Mouse (Mus musculus) gastrocnemius, adult 2 months (tissue): ENCODE results near the gene Rfc5. TPM values are rescaled to one million over a fixed set of nuclear protein-coding genes. Genes with fewer than 3 reads are reported as not detected.
"Not testable (repeated sequence)": the region's sequence is repeated elsewhere in the genome, so short reads cannot be mapped to it uniquely, and the experiment has no call there.

Source experiments
- DNase-seq: peaks from one replicate; pipeline ENCODE4 v3.0.0; 2022
- H3K27ac ChIP-seq: fragments of 200-600 bp; 2 replicates; pipeline ENCODE4 v1.8.1; 2022; ENCODE audit warnings: mild to moderate bottlenecking
- H3K4me3 ChIP-seq: fragments of 200-600 bp; 2 replicates; pipeline ENCODE4 v1.8.1; 2022; ENCODE audit warnings: mild to moderate bottlenecking, moderate library complexity
- CTCF ChIP-seq: fragments of 200-600 bp; IDR thresholded peaks from 2 replicates; pipeline ENCODE4 v1.8.1; 2022; ENCODE audit warnings: antibody characterized with exemption, mild to moderate bottlenecking, moderate library complexity
- intact Hi-C: fragments of 180-260 bp; cut with DNase I; formaldehyde crosslinking; loops from one replicate; pipeline ENCODE4 v1.15.1; 2025
- long read RNA-seq, 2 experiments: library from polyadenylated mRNA; stranded (forward); transcript quantifications; one replicate each; pipeline ENCODE4 v2.0.0; 2021
- total RNA-seq, 2 experiments: library from RNA; stranded (reverse); gene quantifications; 2 replicates each; pipeline ENCODE4 v1.2.3; 2021

The Rfc5 gene
- total RNA-seq = 1 to 10 TPM in 1 of 2 experiments, under 1 TPM in 1; 0.84 to 1.1 TPM
- long read RNA-seq, experiment 1, transcript Rfc5-201 (11 exons, 2,796 nt) = major isoform, 9 of 9 reads
- long read RNA-seq, experiment 1, partial matches to known transcripts = 0 of 9 reads
- long read RNA-seq, experiment 1, other reads (novel, unspliced or antisense) = 0 of 9 reads
- long read RNA-seq, experiment 2, partial matches to known transcripts = 0 of 4 reads
- long read RNA-seq, experiment 2, other reads (novel, unspliced or antisense) = 0 of 4 reads

DNA sequence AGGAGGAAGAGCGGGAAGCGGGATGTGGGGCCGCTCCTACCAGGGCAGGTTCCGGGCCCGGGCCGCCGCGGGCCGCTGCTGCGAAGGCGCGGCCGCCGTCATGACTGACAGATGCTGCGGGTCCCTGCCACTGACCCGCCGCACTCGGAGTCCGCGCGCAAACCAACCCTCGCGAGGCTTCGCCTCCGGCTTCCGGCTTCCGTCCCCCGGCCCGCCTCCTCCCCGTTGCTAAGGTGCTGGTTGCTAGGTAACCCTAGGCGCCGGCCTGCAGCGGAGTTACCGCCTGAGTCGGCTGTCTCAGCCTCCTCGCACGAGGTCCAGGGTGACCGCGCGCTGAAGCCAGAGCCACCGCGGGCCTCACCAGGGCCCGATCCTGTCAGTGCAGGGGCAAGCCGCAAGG is at the start of gene Rfc5:
Rfc5 (minus strand) TSS at position 171 of the 400 bp plus-strand sequence.
- no peak for TF ChIP-seq CTCF
- peak; percentile 98 for DNase-seq
- intact Hi-C loops = loop anchor here (2.0 to 10.0 kb wide), 3 partner anchors 32 to 274 kb away; partner anchors contain the start of genes Suds3 and Wsb2
- Histone ChIP-seq H3K4me3 (peak within 1 kb of the TSS; percentile 89), H3K27ac (peak within 1 kb of the TSS; percentile 75)

DNA sequence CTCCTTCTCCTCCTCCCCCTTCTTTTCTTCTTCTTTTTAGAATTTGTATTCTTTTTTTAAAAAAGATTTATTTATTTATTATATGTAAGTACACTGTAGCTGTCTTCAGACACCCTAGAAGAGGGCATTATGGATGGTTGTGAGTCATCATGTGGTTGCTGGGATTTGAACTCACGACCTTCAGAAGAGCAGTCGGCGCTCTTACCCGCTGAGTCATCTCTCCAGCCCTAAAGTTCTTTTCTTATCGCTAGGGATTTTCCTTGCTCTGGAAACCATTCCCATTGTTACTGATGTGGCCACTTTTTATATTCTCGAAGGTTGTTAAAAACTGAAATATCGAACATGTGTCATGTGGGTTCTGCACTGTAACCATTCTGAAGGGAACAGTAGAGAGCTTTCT is 44.7 kb upstream of the Rfc5 start:
- DNase-seq, H3K4me3 ChIP-seq, intact Hi-C loops, H3K27ac ChIP-seq: not testable (repeated sequence)

DNA sequence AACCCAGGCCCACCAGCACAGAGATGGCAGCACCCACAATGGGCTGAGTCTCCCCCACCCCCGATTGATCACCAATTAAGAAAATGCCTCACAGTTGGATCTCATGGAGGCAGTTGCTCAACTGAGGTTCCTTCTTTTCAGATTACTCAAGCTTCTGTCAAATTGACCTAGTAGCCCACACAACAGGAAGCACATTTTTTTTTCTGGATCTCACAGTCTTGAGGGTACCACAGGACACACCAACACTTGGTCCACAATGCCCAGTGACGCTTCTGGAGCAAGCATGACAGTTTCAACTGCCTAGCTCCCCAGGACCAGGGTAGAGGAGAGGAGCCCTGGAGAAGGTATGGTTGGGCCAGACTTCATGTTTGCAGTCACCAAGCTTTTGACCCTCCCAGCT is 28.6 kb upstream of the Rfc5 start:
- H3K4me3 ChIP-seq = no peak overlapping the region
- no peak for DNase-seq
- intact Hi-C loops = no loop called here
- TF ChIP-seq CTCF = no peak
- H3K27ac ChIP-seq = no peak overlapping the region

DNA sequence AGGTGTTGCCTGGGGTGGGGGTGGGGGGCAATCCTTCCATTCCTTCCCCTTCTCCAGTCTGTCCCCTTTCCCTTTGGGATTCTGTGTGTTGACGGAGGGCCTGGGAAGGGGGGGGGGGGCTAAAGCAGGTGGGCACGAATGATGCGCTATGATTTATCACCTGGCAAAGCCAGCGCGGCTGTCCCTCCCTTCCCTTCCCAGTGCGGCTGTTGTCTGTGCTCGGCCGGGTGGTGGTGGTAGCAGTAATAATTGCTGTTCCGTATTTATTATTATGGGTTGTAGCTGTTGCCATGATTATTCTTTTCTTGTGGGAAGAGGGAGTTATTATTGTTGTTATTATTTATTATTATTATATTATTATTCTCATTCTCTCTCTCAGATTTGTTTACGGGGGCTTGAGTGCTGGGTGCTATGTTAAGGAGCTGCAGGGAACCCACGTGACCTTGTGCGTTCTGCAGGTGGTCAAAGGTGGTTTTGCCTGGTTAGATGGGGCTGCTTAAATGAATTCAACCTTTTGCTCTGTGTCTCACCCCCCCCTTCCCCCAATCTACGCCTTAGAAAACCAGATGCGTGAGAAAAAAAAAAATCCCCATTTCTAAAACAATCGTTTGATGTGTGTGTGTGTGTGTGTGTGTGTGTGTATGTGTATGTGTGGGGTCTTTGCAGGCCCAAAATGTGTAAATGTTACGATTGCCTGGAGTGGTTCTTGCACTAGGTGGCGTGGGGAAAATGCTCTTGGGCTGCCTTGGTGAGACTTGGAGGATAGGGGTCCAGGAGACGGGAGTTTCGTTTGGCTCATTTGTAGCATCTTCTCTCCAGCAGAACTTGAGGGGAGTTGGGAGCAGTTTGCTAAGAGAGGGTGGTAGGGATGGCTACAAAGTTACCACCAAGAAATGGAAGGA is 26.4 kb upstream of the Rfc5 start:
- H3K4me3 ChIP-seq = no peak overlapping the region
- DNase-seq = no peak
- H3K27ac ChIP-seq = no peak overlapping the region
- intact Hi-C loops = no loop called here
- TF ChIP-seq CTCF = no peak

DNA sequence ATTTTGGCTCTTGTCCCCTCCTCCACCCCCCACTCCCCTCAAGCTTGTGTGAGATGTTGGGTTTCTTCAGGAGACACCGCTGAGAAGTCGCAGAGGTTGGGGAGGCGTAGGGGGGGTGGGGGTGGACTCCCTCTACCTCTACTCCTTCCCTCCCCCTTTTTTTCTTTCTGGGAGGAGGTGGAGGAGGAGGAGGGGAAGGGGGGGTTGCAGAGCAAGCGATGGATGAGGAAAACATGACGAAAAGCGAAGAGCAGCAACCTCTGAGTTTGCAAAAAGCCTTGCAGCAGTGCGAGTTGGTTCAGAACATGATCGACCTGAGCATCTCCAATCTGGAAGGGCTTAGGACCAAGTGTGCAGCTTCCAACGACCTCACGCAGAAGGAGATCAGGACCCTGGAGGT is 25.8 kb upstream of the Rfc5 start:
- intact Hi-C loops = no loop called here
- Histone ChIP-seq H3K4me3 (peak overlapping the region; percentile 72), H3K27ac (no peak overlapping the region)
- no peak for TF ChIP-seq CTCF
- no peak for DNase-seq

DNA sequence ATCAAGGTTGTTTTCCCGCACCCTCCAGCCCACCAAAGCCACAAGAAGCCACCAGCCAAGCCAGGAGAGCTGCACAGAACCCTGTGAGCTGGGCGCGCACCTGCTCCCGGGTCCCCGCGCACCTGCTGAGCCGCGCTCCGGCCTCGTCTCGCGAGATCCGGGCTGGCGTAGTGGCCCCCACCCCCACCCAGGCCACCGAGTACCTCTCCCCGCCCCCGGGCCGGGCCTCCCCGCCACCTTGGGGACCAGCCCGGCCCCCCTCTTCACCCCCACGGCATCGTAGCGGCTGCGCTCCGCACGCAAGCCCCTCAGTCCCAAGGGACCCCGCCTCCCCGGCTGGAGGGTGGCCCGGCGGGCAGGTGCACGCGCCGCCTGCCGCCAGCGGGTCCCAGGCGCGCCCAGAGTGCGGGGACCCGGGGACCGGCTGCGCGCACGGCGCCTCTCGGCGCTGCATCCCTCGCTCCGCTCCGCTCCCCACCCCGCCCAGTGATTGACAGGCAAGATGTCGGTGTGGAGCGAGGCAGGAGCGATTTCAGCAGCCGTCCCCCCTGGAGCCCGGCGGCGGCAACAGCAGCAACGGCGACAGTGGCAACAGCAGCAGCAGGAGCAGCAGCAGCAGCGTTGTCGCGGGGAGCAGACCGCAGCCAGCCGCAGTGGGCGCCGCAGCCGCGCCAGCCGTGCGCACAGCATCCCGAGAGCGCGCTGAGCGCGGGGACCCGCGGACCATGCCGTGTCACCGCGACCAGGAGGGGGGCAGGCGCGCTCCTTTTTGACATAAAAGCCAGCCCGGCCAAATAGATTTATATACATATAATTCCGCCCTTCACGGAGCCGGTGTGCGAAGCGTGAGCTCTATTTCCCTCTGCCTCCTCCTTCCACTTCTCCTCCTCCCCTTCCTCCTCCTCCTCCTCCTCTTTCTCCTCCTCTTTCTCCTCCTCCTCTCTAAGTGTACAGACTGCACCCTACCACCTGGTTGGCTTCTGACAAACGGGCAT is 25.0 kb upstream of the Rfc5 start, which contains the start of gene Ksr2:
Ksr2 (plus strand) TSS at position 494 of the 995 bp plus-strand sequence.
- Histone ChIP-seq H3K4me3 (peak within 1 kb of the TSS; percentile 72), H3K27ac (no peak within 1 kb of the TSS)
- DNase-seq = peak; percentile 20
- no peak for TF ChIP-seq CTCF
- intact Hi-C loops = no loop called here

- H3K4me3 ChIP-seq = no peak overlapping the region
- intact Hi-C loops = loop anchor here (2.0 to 5.0 kb wide), 2 partner anchors 51 to 102 kb away; no protein-coding TSS in a partner anchor
- no peak for DNase-seq
- no peak overlapping the region for H3K27ac ChIP-seq
- TF ChIP-seq CTCF = no peak
These were observed 20.5 kb upstream of the Rfc5 start for GRCm38 (mm10) chr5:117409369-117409768.

- H3K27ac ChIP-seq = no peak overlapping the region
- intact Hi-C loops = loop anchor here (2.0 to 5.0 kb wide), 2 partner anchors 49 to 101 kb away; no protein-coding TSS in a partner anchor
- DNase-seq = peak; percentile 36
- TF ChIP-seq CTCF = peak; percentile 61
- H3K4me3 ChIP-seq = no peak overlapping the region
These were observed 19.4 kb upstream of the Rfc5 start for GRCm38 (mm10) chr5:117408216-117408615.

- not testable (repeated sequence) for DNase-seq, H3K27ac ChIP-seq, H3K4me3 ChIP-seq
- intact Hi-C loops = loop anchor here (5.0 kb wide), 1 partner anchor 97 kb away; no protein-coding TSS in a partner anchor
These were observed 15.8 kb upstream of the Rfc5 start for GRCm38 (mm10) chr5:117404671-117405070.

GRCm38 (mm10) chr5:117403609-117404008 is 14.8 kb upstream of the Rfc5 start:
- intact Hi-C loops = no loop called here
- no peak for TF ChIP-seq CTCF
- Histone ChIP-seq H3K27ac (no peak overlapping the region), H3K4me3 (no peak overlapping the region)
- no peak for DNase-seq

DNA sequence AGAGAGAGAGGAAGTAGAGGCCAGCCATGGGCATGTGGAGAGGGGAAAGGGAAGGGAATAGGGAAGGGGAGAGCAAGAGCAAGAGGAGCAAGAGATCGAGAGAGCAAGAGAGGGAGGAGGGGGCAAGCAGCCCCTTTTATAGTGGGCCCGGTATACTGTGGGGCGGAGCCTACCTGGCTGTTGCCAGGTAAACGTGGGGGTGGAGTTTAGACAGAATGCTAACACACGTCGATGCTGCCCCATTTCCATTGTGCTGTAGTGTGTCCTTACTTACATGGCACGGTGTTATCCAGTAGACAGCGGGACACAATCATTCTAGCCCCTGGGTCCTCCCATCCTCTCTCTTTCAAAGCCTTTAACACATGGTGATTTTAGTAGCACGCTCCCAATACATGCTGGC is 10.4 kb upstream of the Rfc5 start:
- intact Hi-C loops = no loop called here
- no peak overlapping the region for H3K27ac ChIP-seq
- no peak for DNase-seq
- no peak for TF ChIP-seq CTCF
- no peak overlapping the region for H3K4me3 ChIP-seq

DNA sequence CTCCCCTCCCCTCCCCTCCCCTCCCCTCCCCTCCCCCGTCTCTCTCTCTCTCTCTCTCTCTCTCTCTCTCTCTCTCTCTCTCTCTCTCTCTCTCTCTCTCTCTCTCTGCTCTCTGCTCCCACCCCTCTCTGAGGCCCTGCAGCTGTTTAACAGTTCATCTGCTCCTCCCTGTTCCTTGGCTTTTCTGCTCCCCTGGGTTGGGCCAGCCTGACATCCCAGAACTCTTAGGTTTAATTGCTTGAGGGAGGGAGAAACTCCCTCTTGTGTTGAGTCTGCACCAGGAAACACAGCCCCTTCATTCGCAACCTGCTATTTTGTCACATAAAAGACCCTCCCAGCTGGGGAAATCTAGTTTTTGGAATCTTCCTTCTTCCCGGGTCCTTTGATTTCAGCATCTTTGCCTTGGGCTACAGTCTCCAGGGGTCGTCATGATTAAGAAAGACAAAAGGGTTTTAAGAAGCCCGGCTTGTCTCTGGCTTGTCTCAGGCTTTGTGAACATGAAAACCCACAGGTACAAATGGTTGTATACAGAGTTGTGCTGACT is 9.2 kb upstream of the Rfc5 start:
- DNase-seq = no peak

More for the DNA sequence above, 9.2 kb upstream of the Rfc5 start:
- intact Hi-C loops = no loop called here
- no peak for TF ChIP-seq CTCF
- Histone ChIP-seq H3K4me3 (no peak overlapping the region), H3K27ac (no peak overlapping the region)
